Comparison of ENCODE assay signal across 11 mouse cellular contexts in genomic region chr17:36357512-36357911, GRCm38 (mm10). TPM values are rescaled to one million over a fixed set of nuclear protein-coding genes. Genes with fewer than 3 reads are reported as not detected.
DNase-seq lines count a peak whose midpoint lies in the region; ATAC-seq lines count a peak whose summit lies in the region.
"Not testable (repeated sequence)": the region's sequence is repeated elsewhere in the genome, so short reads cannot be mapped to it uniquely, and the experiment has no call there.
"Had no signal": no experiment of that assay in that cellular context is flagged by ENCODE, and none has a peak within 500 bp of the region (broad histone marks: within the 10 kb centered on the region; RNA-seq: fewer than 3 reads in every experiment).

No protein-coding gene starts in this region.

- H3K4me1 ChIP-seq in intestine, embryonic 14.5 days (replicated peaks; ENCODE audit: control insufficient read depth, insufficient read depth, low read length), result not testable (repeated sequence)

- DNase-seq in NIH3T3 (ENCODE audit: low read depth), result peak; percentile 76
- DNase-seq in cerebellum, adult 9-10 months, result peak; percentile 48
- DNase-seq in forelimb bud, embryonic 11.5 days (ENCODE audit: low read depth, low spot score), result peak; percentile 12
- DNase-seq in intestine, embryonic 14.5 days (ENCODE audit: low spot score), result peak; percentile 73
- peak; percentile 10 to 43 for DNase-seq in layer of hippocampus, postnatal 36 days
- peak; percentile 52 for DNase-seq in lung, postnatal 14 days
- DNase-seq in right cerebral cortex, adult 18-20 months, result peak; percentile 30
- DNase-seq in yolk sac, embryonic 10.5 days (ENCODE audit: low spot score), result peak; percentile 3

- H3K4me3 ChIP-seq in intestine, embryonic 14.5 days (ENCODE audit: low read depth, low read length), result not testable (repeated sequence)

- not testable (repeated sequence) for H3K27ac ChIP-seq in intestine, embryonic 14.5 days (ENCODE audit: low read depth)

- not testable (repeated sequence) for H3K27me3 ChIP-seq in intestine, embryonic 14.5 days (replicated peaks; ENCODE audit: control insufficient read depth, insufficient read depth, low read length)

- not testable (repeated sequence) for H3K9me3 ChIP-seq in intestine, embryonic 14.5 days (ENCODE audit: control insufficient read depth, low read length)

- not testable (repeated sequence) for H3K36me3 ChIP-seq in intestine, embryonic 14.5 days (ENCODE audit: control insufficient read depth, insufficient read depth, low read length)

- H3K4me2 ChIP-seq in intestine, embryonic 14.5 days (ENCODE audit: low read length), result not testable (repeated sequence)

- H3K9ac ChIP-seq in intestine, embryonic 14.5 days (ENCODE audit: low read length), result not testable (repeated sequence)

- not testable (repeated sequence) for ATAC-seq in intestine, embryonic 14.5 days (replicated peaks; ENCODE audit: low FRiP score, low TSS enrichment, low read depth)

RNA-seq across cellular contexts. Expression of gene H2-M10.3, which starts 10.7 kb away (rescaled TPM):
- polyA plus RNA-seq in intestine, embryonic 14.5 days (2014; fragmentation: Nextera tagmentation; extraction: Ambion mirVana), result not detected in 2 replicates
- total RNA-seq in layer of hippocampus, postnatal 36 days (2021), result not detected
- polyA plus RNA-seq: hindbrain, embryonic 12.5 days; liver, embryonic 16.5 days; urinary bladder, adult 2 months had no signal

RNA-seq across cellular contexts. Expression of gene H2-M10.1, which starts 31.6 kb away (rescaled TPM):
- polyA plus RNA-seq in intestine, embryonic 14.5 days (2014; fragmentation: Nextera tagmentation; extraction: Ambion mirVana), result not detected in 2 replicates
- not detected for total RNA-seq in layer of hippocampus, postnatal 36 days (2021)
- polyA plus RNA-seq: hindbrain, embryonic 12.5 days; liver, embryonic 16.5 days; urinary bladder, adult 2 months had no signal

Comparison
In these comparisons a context has a peak if more than half of its experiments do, and no peak if none do; other contexts are left out.
1. DNase-seq: peak in every context shown above with its lines; median percentile 76 in NIH3T3; 73 in intestine, embryonic 14.5 days; 52 in lung, postnatal 14 days; 48 in cerebellum, adult 9-10 months; 30 in right cerebral cortex, adult 18-20 months; 26 in layer of hippocampus, postnatal 36 days; 12 in forelimb bud, embryonic 11.5 days; 3 in yolk sac, embryonic 10.5 days.